Mouse (Mus musculus) lung, postnatal 25 days (tissue): Measurements from ENCODE around the gene Col15a1.

Experiments used
- DNase-seq: peaks from one replicate; pipeline ENCODE4 v3.0.0; 2022; ENCODE audit warnings: low spot score

Gene Col15a1

DNA sequence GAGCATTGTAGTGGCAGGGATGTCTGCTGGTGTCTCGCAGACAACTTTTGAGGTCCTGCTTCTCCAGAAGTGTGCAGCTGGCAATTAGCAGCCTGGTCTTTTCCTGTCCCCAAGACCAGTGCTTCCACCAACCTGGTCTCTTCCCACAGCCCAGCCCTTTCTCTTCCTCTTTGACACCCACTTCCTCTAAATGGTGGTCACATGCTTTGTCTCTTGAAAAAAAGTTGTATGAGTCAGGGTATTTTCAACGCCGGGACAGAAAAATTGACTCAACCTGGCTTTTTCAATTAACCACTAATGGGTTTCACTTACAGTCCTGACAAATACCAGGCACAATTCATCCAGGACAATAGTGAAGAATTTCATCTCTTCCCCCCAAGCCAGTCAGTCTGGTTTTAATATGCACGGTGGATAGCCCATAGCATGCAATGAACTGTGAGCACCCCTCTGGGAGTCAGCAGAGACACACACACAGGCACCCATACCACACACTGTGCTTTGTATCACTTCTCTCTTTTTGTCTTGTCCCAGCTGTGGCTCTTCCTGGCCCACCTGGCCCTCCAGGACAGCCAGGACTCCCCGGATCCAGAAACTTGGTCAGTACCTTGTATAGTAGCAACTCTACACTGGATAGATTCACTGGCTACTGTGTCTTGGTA, 95.5 kb downstream of the Col15a1 start:
- peak; percentile 51 for DNase-seq

DNA sequence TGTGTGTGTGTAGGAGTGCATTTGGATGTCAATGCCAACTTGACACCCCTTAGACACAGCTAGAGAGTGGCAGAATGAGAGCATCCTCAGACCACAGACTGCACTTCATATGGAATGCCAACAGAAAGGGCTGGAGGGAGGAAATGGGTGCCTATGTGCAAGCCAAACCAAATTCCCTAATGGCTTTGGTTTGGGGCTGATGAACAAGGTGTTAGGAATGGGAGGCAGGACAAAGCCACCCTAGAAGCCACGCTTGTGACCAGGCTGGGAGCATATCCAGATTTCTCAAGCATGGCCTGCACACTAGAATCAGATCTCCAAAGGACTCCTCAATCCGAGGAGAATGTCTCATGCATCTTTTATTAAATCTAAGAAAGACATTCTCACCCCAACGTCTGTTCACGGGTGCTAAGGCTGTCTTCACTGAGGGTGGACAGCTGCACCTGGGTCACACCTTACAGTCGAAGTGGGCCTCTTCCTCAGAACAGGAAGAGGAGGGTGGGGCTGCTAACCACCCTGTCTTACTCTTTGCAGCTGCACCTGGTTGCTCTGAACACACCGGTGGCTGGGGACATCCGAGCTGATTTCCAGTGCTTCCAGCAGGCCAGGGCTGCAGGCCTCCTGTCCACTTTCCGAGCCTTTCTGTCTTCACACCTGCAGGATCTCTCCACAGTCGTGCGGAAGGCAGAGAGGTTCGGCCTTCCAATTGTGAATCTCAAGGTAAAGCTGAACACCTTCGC, 102.1 kb downstream of the Col15a1 start:
- no peak for DNase-seq

DNA sequence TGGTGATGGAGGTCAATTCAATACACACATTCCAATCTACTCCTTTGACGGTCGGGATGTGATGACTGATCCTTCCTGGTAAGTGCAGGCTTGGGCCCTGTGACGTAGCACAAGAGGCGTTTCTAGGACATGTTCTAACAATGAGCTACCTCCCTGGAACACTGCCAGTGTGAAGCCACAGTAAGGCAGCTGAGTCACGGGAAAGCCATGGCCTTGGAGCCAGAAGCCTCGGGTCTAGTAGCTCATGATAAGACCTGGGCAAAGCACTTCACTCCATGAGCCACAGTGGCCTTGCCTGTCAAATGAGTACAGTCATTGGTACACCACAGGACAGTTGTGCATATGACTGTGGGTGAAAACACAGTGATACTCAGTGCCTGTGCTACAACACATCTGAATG, 102.9 kb downstream of the Col15a1 start:
- DNase-seq = no peak

DNA sequence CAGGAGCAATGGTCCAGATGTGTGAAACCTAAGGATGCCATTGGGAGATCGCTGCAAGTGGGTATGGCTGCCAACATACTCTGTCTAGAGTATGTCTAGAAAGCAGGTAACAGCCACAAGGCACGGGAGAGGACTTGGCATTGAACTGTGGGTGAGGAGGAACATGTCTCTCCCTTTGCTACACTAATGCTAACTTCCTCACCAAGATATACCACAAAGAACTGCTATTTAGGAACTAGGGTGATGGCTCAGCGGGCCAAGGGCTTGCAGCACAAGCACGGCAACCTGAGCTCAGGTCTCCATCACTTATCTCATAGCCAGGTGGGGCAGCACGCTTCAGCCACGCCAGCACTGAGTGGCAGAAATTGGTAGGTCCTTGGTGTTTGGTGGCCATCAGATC, 103.5 kb downstream of the Col15a1 start:
- DNase-seq = no peak

DNA sequence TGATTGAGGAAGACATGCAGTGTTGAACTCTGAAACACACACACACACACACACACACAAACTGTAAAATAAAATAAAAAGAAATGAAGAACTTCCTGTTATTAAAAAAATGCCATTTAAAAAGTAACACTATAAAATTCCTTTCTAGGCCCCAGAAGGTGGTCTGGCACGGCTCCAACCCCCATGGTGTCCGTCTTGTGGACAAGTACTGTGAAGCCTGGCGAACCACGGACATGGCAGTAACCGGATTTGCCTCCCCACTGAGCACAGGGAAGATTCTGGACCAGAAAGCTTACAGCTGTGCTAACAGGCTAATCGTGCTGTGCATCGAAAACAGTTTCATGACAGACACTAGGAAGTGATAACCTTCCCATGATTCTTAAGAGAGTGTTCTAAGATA, 104.0 kb downstream of the Col15a1 start:
- no peak for DNase-seq

DNA sequence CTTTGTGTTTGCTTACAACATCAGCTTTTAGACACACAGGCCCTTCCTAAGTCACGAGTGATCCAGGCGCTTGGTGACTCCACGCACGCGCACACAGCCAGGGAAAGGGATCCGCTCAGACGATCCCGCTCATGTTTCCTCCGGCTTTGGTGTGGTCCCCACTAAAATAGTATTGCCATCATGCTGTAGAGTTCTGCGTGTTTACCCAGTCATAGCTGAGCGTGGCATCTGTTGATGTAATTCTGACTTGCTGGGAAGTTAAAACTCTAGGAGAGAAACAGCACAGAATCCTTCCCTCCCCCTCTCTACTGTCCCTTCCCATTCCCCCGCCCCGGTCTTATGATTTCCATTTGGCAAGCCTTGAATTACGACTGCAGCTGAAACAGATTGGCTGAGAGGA, 104.7 kb downstream of the Col15a1 start:
- no peak for DNase-seq

DNA sequence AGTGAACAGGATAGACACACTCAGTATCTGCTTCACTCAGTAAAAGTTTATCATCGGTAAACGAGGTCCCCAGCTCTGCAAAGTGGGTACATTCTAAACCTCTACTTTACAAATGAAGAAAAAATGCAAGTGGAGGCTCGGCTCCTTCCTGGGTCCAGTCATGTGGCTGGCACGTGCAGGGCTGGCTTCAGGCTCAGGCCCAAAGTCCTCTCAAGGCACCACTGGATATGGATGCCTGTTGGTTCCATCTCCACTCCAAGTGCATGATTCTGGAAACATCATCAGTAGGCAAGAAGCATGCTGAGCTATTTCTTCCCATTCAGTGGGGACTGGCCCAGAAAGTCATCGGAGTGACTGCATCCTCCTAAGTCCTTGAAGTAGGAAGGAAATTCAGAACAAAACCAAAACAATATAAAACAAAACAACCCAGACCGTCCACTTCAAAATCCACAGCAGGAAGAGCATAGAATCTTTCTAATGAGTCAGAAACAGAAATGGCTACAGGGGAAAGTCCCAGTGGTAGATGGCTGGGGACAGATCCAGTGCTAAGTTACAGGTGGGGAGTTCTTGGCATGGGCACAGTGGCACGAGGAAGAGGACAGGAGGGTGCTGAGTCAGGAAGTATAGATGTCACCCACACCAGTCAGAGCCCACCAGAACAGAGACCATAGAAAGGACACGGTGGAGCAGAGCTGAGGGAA, 105.9 kb downstream of the Col15a1 start:
- no peak for DNase-seq

DNA sequence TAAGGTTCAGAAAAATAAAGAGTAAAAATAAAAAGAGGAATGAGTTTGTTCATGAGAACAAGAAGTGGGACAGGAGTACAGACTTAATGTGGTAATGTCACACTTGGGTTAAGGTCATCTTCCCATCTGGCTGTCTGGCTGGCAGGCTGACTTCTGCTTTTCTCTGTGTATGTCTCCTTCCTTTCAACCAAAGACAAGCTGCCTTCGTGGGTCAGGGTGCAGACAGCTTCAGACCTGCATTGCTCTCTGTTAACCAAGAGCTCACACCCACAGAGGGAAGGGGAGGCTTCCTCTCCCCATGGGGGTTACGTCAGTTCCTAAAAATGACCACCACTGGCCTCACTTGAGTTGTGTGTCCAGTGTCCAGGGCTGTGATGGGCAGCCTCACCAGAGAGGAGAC, 107.5 kb downstream of the Col15a1 start:
- peak; percentile 62 for DNase-seq

DNA sequence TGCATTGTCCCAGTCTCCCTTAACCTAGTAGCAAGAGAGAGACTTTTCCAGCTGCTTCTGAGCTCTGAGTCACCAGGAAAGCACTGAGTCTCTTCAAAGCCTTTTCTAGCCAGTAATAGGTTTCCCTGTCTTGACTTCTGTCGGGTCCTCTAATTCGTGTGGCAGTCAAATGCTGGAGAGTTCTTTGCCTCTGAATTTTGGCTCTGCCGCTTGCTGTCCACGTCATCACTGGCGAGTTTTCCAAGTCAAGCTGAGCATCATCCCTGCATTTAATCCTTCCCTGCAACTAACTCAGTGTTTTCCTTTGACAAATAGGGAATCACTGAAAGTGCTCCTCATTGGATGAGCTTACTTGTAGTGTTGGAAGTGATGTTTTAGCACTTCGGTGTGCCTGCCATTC, 108.5 kb downstream of the Col15a1 start:
- no peak for DNase-seq

DNA sequence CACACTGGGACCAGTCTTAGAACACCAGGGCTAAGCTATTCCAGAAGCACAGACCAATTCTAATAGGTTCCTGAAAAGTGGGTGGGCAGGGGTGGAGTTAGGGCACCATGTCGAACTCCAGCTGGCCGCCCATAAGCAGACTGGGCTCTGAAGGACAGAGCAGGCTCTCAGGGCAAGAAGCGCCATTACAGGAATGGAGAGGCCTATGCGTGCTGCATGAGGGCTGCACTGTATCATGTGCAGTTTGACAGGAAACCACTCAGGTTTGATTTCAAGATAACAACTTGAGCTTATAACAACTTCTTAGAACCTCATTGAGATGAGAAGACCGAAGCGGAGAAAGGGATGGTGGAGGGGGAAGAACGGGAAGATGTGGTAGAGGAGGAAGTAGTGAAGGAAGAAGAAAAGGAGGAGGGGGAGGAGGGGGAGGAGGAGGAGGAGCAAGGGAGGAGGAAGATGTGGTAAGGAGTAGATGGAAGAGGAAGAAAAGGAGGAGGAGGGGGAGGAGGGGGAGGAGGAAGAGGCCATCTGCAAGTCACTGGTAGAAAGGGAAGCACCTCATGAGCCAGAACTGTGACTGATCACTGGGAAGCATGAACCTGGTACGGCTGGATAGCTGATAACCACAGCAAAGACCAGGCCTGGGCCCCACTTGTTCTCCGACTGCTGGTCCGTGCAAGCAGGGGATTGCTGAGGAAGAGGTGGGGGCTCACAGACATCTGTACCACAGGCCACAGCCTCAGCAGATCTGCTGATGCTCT, 111.8 kb downstream of the Col15a1 start:
- no peak for DNase-seq

DNA sequence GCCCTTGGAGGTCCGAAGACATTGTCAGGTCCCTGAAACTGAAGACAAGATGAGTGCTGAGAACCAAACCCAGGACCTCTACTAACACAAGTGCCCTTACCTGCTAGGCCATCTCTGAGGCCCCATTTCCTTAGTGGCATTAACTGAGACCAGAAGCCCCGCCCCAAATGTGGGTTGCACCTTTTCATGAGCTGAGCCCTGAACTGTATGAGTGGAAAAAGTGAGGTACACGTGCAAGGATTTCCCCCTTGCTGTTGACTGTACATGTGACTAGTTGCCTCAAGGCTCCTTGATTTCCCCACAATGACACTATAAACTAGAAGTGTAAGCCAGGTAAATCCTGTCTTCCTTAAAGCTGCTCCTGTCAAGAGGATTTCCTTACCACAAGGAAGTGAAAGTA, 114.4 kb downstream of the Col15a1 start:
- DNase-seq = no peak

DNA sequence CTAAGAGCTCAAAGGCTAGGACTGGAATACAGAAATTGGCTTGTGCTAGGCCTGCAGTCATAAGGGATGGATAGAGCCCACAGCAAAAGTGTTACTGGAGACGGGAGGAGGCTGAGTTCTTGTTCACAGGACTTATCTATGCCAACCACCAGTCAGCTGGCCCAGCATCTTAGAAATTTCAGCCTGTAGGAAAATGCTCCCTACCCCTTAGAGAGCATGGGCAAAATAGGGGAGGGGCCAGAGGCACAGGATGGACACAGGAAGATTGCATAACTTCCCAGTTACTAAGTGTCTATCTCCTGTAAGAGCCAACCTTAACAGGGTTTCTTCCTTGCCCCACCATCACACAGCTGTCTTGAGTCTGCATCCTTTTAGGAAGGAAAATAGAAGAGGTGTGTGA, 116.2 kb downstream of the Col15a1 start:
- DNase-seq = no peak

DNA sequence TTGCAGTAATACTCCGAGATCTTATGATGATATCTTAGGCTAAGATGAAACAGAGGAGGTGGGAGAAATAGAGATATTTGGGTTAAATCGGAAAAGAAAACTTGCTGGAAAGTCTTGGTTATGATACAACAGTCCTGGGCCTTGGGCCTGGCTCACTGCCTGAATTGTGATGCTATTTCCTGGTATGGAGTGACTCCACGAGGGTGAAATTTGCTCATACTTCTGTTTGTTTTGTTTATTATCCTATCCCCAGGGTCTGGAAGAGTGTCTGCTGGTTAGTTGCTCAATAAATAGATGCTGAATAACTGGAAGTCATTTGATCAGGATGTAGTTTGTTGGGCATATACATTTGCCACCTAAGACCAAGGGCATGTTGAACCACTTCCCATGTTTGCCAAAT, 119.8 kb downstream of the Col15a1 start:
- no peak for DNase-seq

DNA sequence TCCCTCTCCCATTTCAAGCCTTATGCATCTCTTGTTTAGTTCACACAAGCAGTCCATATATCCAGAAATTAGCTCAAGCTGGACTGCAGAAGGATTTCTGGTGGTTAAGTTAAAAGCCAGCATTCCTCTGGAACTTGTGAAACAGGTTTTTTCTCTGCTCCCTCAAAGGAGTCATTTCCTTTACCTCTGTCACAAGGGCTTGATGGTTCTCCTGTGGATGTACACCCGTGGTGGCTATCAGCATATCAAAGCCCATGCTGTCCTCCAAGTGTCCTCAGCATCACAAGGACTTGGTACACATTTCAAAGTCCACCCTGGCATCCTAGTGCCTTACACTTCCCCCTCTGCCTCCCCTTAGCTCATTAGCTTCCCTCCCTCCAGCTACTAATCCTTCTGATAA, 121.3 kb downstream of the Col15a1 start:
- DNase-seq = no peak

DNA sequence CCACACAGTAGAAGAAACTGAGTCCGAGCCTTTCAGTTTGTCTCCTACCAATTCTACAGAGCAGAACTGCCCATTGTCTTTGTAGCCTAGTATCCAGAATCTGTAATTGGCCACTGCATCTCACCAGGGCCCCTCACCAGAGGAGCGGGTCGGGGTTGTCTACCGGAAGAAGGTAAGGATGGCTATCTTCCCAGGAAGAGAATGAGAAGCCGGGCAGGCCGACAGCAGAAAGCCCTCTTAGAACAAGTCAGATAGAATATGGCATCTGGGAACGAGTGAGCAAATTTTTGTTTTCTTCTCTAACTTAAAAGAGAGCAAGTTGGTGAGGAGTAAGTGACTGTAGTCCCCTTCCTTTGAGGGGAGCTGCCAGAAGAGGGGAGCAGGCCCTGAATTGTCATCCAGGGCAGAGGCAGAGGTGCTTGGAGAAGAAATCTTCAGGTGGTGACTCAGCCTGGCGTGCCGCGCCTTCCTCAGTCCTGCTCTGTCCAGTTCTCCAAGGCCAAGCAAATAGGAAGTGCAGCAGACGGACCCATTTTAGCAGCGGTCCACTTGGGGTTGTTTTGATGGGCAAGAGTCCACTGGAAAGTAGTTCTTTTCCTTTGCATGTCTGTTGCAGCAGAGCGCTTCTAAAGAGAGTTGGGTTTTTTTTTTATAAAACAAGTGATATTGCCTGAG, 122.6 kb downstream of the Col15a1 start:
- DNase-seq = no peak

DNA sequence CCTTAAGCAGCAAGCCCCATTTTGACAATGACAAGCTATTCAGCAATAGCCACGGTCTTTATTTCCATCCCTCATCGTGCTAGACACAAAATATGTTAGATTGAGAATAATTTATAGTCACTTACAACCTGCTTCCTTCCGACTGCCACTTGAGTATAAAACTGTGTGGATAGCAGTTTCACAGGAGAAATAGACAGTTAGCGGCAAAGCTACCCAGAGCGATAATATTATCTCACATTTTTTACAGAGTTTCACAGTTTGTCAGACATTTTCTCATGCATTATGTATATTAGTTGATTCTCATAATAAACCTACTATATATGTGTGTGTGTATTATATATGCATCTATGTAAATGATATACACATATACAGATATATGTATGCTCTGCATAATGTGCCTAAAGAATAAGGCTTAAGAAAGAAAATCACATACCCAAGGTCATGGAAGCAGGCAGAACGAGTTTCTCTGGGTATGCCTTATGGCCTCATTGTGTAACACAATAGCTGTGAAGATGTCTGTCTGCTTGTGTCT, 124.9 kb downstream of the Col15a1 start:
- DNase-seq = no peak

DNA sequence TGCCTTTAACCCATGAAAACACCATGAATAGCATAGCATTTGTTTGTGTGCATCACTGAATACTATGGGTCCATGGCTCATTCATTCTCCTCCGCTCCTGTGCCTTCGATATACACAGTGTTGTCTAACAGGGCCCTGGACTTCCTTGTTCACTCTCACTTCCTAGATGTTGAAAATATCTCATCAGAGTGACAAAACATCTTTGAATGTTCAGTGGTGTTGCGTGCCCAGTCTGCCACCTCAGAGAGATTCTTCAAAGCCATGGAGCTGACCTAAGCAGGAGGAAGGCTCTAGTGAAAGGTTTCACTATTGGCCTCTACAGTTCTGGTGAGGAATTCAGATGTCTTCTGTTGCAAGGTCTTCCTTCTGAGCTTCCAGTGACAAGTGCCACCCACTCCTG, 125.6 kb downstream of the Col15a1 start:
- DNase-seq = no peak

DNA sequence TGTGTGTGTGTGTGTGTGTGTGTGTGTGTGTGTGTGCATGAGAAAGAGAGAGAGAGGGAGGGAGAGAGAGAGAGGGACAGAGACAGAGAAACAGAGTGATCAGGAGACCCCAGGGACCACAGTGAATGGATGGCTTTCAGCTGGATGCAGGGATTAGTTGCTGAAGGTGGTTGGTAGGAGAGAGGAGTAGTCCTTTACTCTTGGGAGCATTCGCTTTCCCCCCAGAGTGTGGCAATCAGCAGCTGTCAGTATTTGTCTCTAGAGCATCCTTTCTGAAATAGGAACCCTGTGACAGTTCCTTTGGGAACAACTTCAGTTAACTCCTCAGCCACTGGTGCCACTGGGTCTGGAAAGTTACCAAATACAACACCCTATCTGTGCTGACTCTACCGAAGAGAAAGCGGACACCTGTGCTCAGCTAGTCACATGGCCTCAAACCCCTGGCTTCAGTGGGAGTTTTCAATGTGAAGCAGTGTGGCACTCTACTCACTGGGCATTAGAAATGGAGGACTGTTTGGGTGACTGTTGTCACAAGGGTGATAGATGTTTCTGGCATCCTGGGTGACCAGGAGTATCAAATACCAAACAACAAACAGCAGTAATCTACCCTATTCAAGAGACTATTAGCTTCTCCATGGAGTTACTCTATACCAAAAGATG, 129.1 kb downstream of the Col15a1 start:
- no peak for DNase-seq

DNA sequence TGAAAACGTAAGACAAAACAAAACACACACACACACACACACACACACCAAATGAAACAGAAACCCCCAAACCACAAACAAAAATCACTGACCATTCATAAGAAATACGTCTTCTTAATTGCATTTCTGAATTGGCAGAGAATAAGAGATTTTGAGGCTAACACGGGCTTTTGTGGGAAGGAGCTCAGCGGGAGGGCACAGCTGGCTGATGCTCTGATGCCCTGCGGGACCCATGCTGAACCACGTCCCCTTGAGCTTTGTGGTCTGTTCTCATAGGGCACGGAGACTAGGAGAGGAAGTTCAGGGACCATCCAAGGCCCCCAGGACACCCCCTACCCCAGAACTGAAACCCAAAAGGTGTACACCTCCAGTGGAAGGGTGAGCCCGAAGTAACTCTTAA, 134.7 kb downstream of the Col15a1 start:
- no peak for DNase-seq

DNA sequence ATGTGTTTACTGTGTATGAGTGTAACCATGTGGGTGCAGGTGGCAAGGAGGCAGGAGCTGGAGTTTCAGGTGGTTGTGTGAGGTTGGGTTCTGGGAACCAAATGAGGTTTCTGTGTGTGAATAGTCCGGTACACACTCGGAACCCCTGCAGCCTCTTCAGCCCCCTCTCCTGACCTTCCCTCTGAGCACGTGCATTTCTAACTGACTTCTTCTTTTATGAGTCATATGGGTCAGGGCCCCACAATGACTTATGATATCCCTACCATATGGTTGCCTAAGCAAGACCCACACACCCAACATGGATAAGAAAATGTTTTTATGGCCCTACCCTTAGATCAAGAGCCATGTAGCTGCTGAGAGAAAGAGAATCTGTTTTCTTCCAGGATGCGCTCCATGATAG, 139.1 kb downstream of the Col15a1 start:
- DNase-seq = no peak

DNA sequence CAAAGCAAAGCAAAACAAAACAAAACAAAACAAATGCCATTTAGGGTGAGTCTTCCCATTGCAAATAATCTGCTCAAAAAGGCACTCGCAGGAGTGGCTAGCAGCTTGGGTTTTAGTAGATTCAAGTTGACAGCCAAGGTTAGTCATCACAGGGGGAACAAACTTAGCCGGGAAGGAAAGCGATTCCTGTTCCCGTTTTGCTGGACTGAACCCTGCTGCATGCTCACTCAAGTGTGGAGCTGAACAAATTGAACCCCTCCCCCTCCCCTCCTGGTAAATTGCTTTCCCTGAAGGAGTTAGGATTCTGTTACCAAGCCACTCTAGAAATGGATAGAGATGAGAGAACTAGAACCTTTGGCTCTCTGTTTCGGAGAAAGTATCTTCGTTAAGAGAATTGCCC, 141.8 kb downstream of the Col15a1 start:
- no peak for DNase-seq
